Mouse (Mus musculus) adipocyte (in vitro differentiated cells): Measurements from ENCODE around the gene Rdh7.
A peak's percentile ranks its signal among the peaks of the same experiment; 100 is the strongest.
"Not testable (repeated sequence)": the region's sequence is repeated elsewhere in the genome, so short reads cannot be mapped to it uniquely, and the experiment has no call there.

Experiments
- DNase-seq: peaks from one replicate; pipeline ENCODE4 v3.0.0-alpha.2; 2016; ENCODE audit warnings: low spot score

Gene Rdh7

DNA sequence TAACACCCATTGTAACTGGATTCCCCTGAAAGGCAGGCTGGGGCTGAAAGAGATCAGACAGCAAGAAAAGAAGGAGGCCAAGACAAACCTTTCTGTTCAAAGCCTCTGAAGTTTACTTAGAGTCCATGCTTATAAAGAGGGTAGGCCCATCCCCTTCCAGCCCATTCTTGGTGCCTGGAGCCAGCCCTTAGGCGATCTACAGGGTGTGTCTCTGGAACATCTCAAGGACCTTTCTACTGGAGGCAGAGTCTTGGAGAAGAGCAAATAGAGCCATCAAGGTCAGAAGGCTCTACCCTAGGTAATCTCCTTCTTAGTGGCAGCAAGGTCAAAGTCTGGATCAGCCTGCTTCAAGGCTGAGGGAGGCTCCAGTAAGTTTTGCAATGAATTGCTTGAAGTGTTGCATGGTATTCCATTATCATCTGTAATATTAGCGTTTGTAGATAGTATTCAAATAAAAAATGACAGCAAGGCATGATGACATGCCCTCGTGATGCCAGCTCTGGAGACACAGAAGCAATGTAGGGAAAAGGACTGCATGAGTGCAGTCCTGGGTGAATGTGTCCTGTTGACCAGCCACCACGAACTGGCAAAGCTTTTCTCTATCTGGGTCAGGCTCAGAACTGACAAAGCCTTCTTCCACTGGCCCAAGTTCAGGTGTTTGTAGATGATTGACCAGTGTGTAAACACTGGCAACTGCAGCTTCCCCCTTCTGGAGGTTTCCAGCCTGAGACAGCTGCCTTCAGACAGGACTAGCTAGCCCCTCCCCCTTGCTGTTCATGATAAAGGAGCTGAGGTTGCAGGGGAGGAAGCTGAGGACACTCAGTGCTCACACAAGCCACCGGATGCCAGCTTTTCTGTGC lies 4.8 kb upstream of the Rdh7 start:
- DNase-seq: peak; percentile 12

- no peak for DNase-seq
Observed at GRCm38 (mm10) chr10:127891481-127891880, 2.9 kb upstream of the Rdh7 start.

DNA sequence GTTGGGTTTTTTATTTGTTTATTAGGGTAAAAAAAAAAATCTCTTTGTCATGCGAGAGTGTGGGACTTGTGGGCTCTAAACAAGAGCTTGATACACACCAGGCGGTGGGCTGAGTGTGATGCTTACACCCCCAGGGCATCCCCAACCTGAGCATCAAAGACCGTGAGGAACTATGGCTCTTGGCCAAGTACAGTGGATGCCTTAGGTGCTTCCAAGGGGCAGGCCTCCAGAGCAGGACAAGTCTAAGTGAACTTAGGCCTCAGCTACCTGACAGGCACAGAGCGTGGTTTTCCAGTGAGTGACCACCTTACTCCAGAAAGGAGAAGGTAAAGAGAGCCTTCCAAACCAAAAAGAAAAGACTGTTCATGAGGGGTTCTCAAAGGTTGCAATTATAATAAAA lies 1.6 kb downstream of the Rdh7 start:
- no peak for DNase-seq

DNA sequence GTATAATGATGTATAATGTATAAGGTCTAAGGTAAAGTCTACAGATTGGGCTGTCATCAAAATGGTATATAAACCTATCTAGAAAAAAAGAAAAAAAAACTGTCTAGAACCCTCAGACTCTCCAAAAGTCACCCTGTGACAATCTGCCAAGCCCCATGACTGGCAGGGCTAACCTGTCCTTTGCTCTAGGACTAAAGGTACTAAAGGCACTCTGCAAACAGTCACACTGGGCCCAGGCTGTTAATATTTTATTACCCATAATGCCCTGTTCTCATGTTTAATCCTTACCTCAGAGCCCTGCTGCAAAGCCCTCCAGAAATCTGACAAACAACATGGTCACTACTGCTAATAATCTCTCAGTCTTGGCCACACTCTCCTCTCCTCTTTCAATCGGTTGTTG lies 2.1 kb downstream of the Rdh7 start:
- no peak for DNase-seq

- no peak for DNase-seq
Observed at GRCm38 (mm10) chr10:127881041-127881440, 7.6 kb downstream of the Rdh7 start.

DNA sequence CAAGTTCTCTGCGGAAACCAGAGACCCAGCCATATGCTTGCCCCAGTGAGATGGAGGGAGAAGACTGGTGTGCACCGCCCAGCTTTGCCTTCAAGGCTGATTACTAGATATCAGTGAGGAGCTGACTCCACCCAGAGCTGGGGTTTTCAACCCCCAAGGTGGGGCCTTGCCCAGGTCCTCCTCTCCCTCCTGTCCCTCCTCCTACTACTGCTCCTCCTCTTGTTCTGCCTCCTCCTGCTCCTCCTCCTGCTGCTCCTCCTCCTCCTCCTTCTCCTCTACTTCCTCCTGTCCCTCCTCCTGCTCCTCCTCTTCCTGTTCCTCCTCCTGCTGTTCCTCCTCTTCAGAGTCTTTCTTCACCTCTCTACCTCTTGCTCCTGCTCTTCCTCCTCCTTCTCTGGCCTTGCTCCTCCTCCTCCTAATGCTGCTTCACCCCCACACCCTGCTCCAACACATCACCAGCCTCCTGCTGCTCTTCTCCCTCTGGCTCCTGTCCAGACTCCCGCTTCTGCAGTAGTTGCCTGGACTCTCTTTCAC lies 9.4 kb downstream of the Rdh7 start:
- DNase-seq: peak; percentile 10

DNA sequence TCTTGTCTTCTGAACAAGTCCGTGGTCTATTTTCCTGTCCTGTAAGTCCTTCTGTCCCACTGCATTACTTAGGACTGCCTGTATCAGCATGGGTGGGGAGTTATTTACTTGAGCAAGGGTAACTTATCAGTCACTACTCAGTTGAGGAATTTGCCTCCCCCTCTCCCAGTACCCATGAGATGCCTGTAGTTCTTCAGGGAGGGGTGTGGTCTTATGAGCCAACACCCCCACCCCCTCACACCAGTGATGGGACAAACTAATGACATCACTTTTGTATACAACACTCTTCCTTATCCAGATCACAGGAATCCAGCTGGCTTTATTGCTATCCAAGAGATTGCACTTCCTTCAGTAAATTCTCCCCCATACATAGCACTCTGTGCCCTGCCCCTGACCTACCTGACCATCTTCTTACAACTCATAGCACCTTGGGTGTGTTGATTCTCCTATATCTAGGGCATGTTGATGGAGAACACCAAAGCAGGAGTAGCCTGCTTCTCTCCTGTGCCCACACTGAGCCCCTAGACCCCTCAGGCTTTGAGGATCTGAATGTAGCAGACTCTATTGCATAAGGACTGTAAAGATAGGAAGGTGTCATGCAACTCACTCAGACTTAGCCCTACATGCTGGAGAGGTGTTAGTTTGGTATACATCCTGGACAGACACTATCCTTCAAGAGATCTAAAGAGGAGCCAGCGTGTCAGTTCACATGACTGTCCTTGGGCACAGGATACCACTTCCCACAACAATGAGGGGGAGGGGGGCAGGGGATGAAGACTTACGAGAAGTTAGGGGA lies 10.2 kb downstream of the Rdh7 start:
- no peak for DNase-seq

DNA sequence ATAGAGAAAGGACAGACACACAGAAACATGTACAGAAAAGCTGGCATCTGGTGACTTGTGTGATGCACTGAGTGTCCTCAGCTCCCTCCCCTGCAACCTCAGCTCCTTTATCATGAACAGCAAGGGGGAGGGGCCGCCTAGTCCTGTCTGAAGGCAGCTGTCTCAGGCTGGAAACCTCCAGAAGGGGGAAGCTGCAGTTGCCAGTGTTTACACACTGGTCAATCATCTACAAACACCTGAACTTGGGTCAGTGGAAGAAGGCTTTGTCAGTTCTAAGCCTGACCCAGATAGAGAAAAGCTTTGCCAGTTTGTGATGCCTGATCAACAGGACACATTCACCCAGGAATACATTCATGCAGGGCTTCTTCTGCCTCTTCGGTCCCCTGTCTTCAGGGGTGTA lies 10.9 kb downstream of the Rdh7 start:
- no peak for DNase-seq

DNA sequence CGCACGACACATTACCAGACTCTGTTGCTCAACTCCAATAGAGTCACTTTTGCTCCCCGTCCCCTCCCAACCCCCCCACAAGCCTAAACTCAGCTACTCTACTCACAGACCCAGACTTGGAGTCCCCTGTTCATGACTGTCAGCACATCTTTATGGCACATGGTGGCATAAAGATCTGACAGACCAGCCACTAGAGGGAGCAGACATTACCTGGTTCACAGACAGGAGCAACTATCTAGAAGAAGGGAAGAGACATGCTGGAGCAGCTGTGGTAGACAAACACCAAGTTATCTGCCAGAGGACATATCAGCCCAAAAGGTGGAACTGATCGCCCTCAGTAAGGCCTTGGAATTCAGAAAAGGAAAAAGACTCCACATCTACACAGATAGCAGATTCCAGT lies 16.1 kb downstream of the Rdh7 start:
- peak; percentile 13 for DNase-seq

GRCm38 (mm10) chr10:127866232-127866631 lies 22.4 kb downstream of the Rdh7 start, which contains the start of gene Rdh16f2:
Gene Rdh16f2, plus strand, starts transcription at chr10:127866474.
- no peak for DNase-seq

DNA sequence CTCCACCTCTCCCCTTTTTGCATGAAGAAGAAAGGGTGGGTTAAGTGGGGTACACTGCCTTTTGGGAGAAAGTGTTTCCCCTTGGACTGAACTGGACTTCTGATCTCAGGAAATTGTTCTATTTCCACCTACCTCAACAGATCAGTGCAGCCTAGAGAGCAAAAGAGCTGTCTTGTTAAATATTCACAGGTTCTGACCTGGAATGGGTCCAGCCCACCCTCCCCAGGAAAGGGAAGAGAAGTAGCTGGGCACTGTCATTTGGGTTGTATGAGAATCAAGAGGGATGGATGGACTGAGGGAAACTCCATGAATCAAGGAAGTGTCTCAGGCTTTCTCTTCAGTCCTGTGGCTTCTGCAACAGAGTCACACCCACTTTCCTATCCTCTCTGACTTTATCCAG lies 23.7 kb downstream of the Rdh7 start:
- no peak for DNase-seq

- DNase-seq: no peak
Observed at GRCm38 (mm10) chr10:127856376-127856775, 32.2 kb downstream of the Rdh7 start.

DNA sequence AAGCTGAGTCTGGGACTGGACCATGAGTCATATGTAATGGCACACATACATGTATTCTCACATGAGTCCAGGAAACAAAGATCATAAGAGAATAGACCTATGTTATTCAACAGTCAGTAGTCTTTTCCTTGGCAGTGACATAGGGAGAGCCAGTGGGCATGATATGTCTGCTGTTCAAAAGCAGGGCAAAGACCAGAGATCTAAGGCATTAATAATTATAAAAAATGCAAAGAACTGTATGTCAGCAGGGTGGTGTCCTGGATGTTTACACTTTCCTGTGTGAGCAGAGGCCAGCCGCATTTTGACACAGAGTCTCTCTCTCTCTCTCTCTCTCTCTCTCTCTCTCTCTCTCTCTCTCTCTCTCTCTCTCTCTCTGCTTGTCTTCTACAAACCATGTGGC lies 39.0 kb downstream of the Rdh7 start, which contains the start of gene Rdh19:
Gene Rdh19, plus strand, starts transcription at position 301 of the 400 bp plus-strand sequence.
- no peak for DNase-seq

DNA sequence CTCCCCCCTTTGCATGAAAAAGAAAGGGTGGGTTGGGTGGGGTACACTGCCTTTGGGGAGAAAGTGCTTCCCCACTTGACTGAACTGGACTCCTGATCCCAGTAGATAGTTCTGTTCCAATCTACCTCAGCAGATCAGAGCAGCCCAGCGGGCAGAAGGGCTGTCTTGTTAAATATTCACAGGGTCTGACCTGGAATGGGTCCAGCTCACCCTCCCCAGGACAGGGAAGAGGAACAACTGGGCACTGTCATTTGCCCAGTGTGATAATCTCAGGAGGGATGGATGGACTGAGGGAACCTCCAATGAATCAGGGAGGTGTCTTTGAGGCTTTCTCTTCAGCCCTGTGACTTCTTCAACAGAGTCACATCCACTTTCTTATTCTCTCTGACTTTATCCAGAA lies 40.5 kb downstream of the Rdh7 start:
- DNase-seq: no peak

DNA sequence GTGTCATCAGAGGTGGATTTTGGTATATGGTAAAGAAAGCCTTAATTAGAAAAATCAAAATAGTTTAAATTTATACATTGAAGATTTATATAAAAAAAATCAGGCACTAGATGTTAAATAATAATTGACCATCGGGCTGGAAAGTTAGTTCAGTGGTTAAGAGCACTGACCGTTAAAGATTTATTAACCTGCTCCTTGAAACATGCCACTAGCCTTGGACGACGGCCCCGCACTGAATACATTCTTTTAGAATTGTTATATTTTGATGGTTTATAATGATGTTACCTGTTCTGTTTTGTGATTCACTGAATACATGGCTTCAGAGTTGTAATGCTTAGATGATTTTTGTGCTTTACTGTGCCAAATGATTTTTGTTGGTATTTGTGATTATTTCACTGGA lies 42.7 kb downstream of the Rdh7 start:
- not testable (repeated sequence) for DNase-seq

GRCm38 (mm10) chr10:127840776-127841175 lies 47.8 kb downstream of the Rdh7 start:
- no peak for DNase-seq

DNA sequence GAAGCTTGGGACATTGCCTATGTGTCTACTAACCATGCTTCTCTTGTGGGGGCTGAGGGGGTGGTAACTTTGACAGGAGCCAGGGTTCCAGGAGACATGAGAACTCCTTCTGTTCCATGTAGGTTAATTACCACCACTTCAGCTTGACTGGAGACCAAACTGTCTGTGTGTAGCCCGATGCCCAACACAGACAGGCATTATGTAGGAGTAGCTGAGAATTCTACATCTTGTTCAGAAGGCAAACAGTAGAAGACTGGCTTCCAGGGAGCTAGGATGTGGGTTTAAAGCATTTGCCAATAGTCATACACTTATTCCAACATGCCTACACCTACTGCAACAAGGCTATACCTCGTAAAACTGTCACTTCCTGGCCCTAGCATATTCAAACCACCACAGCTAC lies 50.1 kb downstream of the Rdh7 start:
- no peak for DNase-seq

GRCm38 (mm10) chr10:127837793-127838192 lies 50.8 kb downstream of the Rdh7 start:
- DNase-seq: not testable (repeated sequence)

DNA sequence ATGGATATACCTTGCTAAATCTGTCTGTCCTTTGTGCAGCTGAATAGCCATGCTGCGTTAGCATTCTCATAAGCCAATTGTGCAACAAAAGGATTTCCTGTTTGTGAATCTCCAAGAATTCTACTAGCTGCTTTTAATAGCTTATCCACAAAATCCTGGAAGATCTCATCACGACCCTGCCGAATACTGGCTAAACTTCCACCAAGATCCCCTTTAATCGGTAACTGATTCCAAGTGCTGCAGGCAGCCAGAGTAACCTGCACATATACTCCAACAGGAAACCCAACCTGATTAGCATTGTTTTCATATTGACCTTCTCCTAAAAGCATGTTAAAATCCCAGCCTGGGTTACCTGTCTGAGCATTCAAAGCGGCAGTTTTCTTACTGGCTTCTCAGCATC lies 53.3 kb downstream of the Rdh7 start:
- no peak for DNase-seq

DNA sequence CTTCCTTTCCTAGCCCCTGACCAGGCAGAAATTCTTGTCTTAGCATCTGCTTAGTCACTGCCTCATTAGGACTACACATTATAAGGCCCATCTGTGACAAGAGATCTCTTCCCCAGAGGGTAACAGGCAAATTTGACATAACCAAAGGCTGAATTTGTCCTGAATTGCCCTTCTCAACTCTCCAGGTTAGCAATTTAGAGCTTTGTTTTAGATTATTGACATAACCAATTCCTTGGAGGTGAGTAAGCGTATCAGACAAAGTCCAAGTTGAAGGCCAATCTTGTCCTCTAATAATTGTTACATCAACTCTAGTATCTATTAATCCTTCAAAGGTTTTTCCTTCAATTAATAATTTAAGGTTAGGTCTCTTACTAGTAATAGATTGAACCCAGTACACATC lies 54.4 kb downstream of the Rdh7 start:
- not testable (repeated sequence) for DNase-seq
